Mouse (Mus musculus) liver, adult 2 months (tissue): Measurements from ENCODE around the gene Elmsan1.

Experiments
- CTCF ChIP-seq: fragments of 200-500 bp; IDR thresholded peaks from 2 replicates; pipeline ENCODE4 v1.5.1; 2011; ENCODE audit warnings: low read depth, low read length, control low read depth
- POLR2A ChIP-seq: fragments of 200-500 bp; IDR thresholded peaks from 2 replicates; pipeline ENCODE4 v1.6.1; 2011; ENCODE audit warnings: low read length, control low read depth; ENCODE audit not compliant: insufficient read depth; ENCODE audit errors: extremely low read depth

GRCm38 (mm10) chr12:84202561-84202960, 16.1 kb downstream of the Elmsan1 start:
- TF ChIP-seq CTCF (no peak), POLR2A (no peak)
